Mouse (Mus musculus): ENCODE data around the gene Tnf. TPM values are rescaled to one million over a fixed set of nuclear protein-coding genes. Genes with fewer than 3 reads are reported as not detected.

The Tnf gene
- polyA plus RNA-seq, 1 experiment from 2014 or later, result 0.32 TPM

DNA sequence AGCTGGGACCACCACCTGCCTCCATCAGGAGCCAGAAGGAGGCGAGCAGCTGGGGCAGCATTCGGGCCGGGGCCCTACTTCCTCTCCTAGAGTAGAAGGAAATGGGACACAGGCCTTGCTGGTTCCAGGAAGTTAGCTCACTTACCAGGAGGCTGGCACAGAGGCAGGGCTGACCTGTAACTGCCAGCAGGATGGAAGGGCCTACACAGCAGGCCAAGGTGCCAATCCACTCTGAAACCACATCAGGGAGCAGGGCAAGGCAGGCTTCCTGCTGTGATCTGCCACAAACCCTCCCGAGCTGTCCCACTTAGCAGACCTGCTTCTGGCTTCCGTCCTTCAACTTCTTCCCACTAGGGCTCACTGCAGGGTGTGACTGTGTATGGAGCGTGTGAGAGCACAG, 20.5 kb upstream of the Tnf start:
- Histone ChIP-seq H3K4me1 (replicated peaks; ENCODE audit: control insufficient read depth, insufficient read depth) (no peaks in the 10 kb centered on the region), H3K27ac (replicated peaks) (peak overlapping the region; percentile 40; the same call in 1 of the 2 replicates), H3K9ac (ENCODE audit: low read length) (no peak overlapping the region), H3K36me3 (ENCODE audit: control insufficient read depth, insufficient read depth, low read length) (no peaks in the 10 kb centered on the region; the same call in 1 of the 2 replicates), H3K9me3 (ENCODE audit: control insufficient read depth, low read length) (no peaks in the 10 kb centered on the region), H3K27me3 (ENCODE audit: control insufficient read depth, insufficient read depth, low read length) (no peaks in the 10 kb centered on the region), H3K4me3 (ENCODE audit: low read depth, low read length) (no peak overlapping the region), H3K4me2 (replicated peaks; ENCODE audit: low read depth) (no peak overlapping the region)
- DNase-seq (ENCODE audit: low spot score), result no peak
- ATAC-seq (ENCODE audit: low FRiP score, low TSS enrichment), result no peak
- TF ChIP-seq EP300 (optimal IDR thresholded peaks at IDR 0.05) (no peak), CTCF (IDR thresholded peaks at IDR 0.05; ENCODE audit: low read depth) (no peak)
- whole genome bisulfite sequencing, result 58% methylated on average over 6 of the region's 6 CpGs

DNA sequence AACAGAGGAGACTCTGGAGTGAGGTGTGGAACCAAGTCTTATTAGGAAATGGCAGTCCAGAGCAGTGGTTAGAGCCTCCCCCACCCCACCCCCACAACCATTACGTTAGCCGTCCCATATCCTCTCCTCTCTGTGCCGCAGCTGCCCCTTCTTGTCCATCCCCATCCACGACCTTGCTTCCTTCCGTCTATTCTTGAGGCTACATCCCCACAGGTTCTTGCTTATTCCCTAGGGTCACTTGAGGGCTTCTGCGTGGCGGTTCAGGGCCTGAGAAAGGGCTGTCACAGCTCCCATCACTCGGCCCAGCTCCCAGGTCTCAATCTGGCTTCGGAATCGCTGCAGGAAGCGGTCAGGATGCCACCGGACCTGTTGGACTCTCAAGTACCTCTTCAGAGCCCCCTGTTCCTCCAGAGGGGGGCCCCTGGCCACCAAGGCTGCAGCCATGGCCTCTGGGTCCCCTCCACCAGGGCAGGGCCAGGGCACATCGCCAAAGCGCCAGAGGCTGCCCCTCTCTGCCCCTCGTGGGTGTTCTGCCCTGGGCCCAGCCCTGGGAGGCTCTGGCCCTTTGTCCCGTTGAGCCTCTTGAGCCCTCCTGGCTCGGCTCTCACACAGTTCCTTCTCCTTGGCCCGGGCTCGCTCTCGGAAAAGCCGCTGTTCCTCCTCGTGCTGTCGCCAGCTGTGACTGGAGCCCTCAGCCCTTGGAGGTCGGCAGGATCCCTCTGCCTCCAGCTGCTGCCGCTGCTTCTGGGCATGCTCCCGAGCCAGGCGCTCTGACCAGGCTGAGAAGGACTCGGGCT, 18.5 kb upstream of the Tnf start, which contains the start of gene Gm16181:
Gene Gm16181 (plus strand): TSS at position 679 of the 797 bp plus-strand sequence.
- no peaks in the 10 kb centered on the region for H3K9me3 ChIP-seq (ENCODE audit: control insufficient read depth, low read length)
- H3K27ac ChIP-seq (replicated peaks), result peak within 1 kb of the TSS; percentile 71
- H3K4me1 ChIP-seq (replicated peaks; ENCODE audit: control insufficient read depth, insufficient read depth), result no peaks in the 10 kb centered on the region
- ATAC-seq (ENCODE audit: low FRiP score, low TSS enrichment) (no peak; the same call in 1 of the 2 replicates), DNase-seq (ENCODE audit: low spot score) (no peak)
- H3K36me3 ChIP-seq (ENCODE audit: control insufficient read depth, insufficient read depth, low read length), result no peaks in the 10 kb centered on the region; the same call in 1 of the 2 replicates
- H3K4me3 ChIP-seq (ENCODE audit: low read depth, low read length), result no peak within 1 kb of the TSS
- H3K9ac ChIP-seq (ENCODE audit: low read length), result 0 out of 2 replicates have a peak within 1 kb of the TSS, but pooled peaks have one; percentile 8
- WGBS, result 65% methylated on average over 28 of the region's 28 CpGs
- H3K4me2 ChIP-seq (replicated peaks; ENCODE audit: low read depth), result no peak within 1 kb of the TSS
- no peak for TF ChIP-seq CTCF (IDR thresholded peaks at IDR 0.05; ENCODE audit: low read depth)
- TF ChIP-seq EP300 (optimal IDR thresholded peaks at IDR 0.05), result no peak
- no peaks in the 10 kb centered on the region for H3K27me3 ChIP-seq (ENCODE audit: control insufficient read depth, insufficient read depth, low read length)

DNA sequence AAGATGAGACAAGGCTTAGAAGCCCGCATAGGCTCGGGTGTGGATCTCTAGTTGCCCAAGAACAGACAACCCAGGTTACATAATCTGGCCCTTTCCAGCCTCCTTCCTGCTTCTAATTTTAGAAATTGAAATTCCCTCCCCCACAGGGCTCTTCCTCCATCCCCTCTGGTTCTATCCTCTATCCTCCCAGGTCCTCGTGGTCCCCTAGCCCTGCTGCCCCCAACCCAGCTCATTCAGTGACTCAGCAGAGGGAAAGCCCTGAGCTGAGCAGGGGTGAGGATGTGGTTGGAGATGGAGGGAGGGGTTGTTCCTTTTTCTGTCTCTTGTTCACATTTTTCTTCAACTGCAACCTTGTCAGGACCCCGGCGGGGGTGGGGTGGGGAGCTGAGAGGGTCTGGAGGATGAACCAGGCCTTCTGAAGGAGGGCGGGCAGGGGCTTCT, 17.8 kb upstream of the Tnf start:
- H3K27ac ChIP-seq (replicated peaks), result no peak overlapping the region
- ATAC-seq (ENCODE audit: low FRiP score, low TSS enrichment), result no peak
- H3K36me3 ChIP-seq (ENCODE audit: control insufficient read depth, insufficient read depth, low read length), result no peaks in the 10 kb centered on the region
- H3K4me3 ChIP-seq (ENCODE audit: low read depth, low read length), result no peak overlapping the region
- no peaks in the 10 kb centered on the region for H3K9me3 ChIP-seq (ENCODE audit: control insufficient read depth, low read length)
- no peak for DNase-seq (ENCODE audit: low spot score)
- H3K4me2 ChIP-seq (replicated peaks; ENCODE audit: low read depth), result no peak overlapping the region
- no peaks in the 10 kb centered on the region for H3K4me1 ChIP-seq (replicated peaks; ENCODE audit: control insufficient read depth, insufficient read depth)
- H3K27me3 ChIP-seq (ENCODE audit: control insufficient read depth, insufficient read depth, low read length), result no peaks in the 10 kb centered on the region
- no peak overlapping the region for H3K9ac ChIP-seq (ENCODE audit: low read length)
- WGBS, result 62% methylated on average over 6 of the region's 6 CpGs
- TF ChIP-seq CTCF (IDR thresholded peaks at IDR 0.05; ENCODE audit: low read depth) (no peak), EP300 (optimal IDR thresholded peaks at IDR 0.05) (no peak)

DNA sequence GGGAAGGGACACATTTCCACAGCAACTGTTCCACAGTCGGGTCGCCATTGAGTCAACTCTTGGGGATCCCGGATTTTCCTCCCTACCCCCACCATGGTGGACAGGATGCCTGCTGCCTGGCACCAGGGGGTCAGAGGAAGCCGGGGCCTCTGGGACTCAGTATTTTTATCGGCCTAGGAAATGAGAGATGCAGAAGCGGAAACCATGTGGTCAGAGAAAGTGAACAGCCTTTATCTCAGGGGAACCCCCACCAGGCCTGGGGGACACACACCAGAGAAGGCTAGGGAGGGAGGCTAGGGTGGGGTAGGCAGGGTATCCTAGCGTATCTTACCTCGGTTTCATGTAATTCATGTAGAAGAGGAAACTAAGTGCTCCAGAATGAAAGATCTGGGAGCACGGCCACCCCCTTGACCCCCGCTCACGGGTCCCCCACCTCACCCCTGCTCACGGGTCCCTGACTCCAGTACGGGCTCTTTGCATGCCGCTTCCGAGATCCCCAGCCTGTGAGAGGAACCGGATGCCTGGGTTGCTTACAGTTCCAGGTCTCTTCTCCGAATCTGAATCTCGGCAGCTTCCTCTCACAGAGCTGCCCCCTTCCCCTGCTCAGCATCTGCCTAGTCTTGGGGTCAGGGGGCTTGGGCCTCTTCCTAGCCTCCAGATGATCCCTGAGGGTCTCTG, 16.8 kb upstream of the Tnf start:
- WGBS, result 77% methylated on average over 18 of the region's 18 CpGs
- ATAC-seq (ENCODE audit: low FRiP score, low TSS enrichment) (no peak; the same call in 1 of the 2 replicates), DNase-seq (ENCODE audit: low spot score) (no peak)
- Histone ChIP-seq H3K27me3 (ENCODE audit: control insufficient read depth, insufficient read depth, low read length) (no peaks in the 10 kb centered on the region), H3K4me2 (replicated peaks; ENCODE audit: low read depth) (no peak overlapping the region), H3K9ac (ENCODE audit: low read length) (no peak overlapping the region), H3K27ac (replicated peaks) (no peak overlapping the region), H3K4me1 (replicated peaks; ENCODE audit: control insufficient read depth, insufficient read depth) (no peaks in the 10 kb centered on the region), H3K4me3 (ENCODE audit: low read depth, low read length) (no peak overlapping the region), H3K9me3 (ENCODE audit: control insufficient read depth, low read length) (no peaks in the 10 kb centered on the region), H3K36me3 (ENCODE audit: control insufficient read depth, insufficient read depth, low read length) (no peaks in the 10 kb centered on the region)
- TF ChIP-seq CTCF (IDR thresholded peaks at IDR 0.05; ENCODE audit: low read depth), result no peak
- TF ChIP-seq EP300 (optimal IDR thresholded peaks at IDR 0.05), result no peak

DNA sequence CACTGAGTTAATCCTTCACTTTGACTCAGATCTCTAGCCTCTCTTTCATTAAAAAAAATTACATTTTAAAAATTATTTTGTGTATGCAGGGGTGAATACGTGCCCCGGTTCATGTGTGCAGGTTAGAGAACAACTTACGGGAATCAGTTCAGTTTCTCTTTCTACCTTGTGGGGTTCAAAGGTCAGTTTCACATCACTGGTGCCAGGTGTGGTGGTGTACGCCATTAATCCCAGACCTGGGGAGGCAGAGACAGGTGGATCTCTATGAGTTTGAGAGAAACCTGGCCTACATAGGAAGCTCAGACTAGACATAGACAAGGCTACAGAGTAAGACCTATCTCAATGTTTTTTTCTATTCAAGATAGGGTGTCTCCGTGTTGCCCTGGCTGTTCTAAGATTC, 11.3 kb upstream of the Tnf start:
- 90% methylated on average over 5 of the region's 5 CpGs for WGBS
- Histone ChIP-seq H3K27me3 (ENCODE audit: control insufficient read depth, insufficient read depth, low read length) (no peaks in the 10 kb centered on the region), H3K9me3 (ENCODE audit: control insufficient read depth, low read length) (no peaks in the 10 kb centered on the region), H3K36me3 (ENCODE audit: control insufficient read depth, insufficient read depth, low read length) (no peaks in the 10 kb centered on the region), H3K4me2 (replicated peaks; ENCODE audit: low read depth) (no peak overlapping the region), H3K4me1 (replicated peaks; ENCODE audit: control insufficient read depth, insufficient read depth) (no peaks in the 10 kb centered on the region), H3K4me3 (ENCODE audit: low read depth, low read length) (no peak overlapping the region), H3K27ac (replicated peaks) (no peak overlapping the region), H3K9ac (ENCODE audit: low read length) (no peak overlapping the region)
- no peak for TF ChIP-seq CTCF (IDR thresholded peaks at IDR 0.05; ENCODE audit: low read depth)
- TF ChIP-seq EP300 (optimal IDR thresholded peaks at IDR 0.05), result no peak
- ATAC-seq (ENCODE audit: low FRiP score, low TSS enrichment), result no peak
- no peak for DNase-seq (ENCODE audit: low spot score)

DNA sequence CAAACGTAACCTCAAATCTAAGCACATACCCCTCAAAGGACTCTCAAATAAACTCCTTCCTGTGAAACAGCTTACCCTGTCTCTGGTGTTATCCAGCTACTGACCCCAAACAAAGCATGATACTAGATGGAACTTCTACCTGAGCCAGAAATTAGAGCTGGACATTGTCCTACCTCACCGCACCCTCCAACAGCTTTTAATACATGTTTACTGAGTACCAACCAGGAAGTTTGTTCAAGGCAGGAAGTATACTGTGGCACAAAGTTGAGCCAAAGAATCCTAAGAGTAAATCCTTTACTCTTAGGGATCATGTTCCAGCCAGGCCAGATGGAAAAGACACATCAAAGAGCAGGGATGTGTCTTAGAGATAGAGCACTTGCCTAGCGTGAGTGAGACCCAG, 8.8 kb upstream of the Tnf start:
- H3K27ac ChIP-seq (replicated peaks), result peak overlapping the region; percentile 66
- H3K4me2 ChIP-seq (replicated peaks; ENCODE audit: low read depth), result no peak overlapping the region
- no peaks in the 10 kb centered on the region for H3K27me3 ChIP-seq (ENCODE audit: control insufficient read depth, insufficient read depth, low read length)
- no peaks in the 10 kb centered on the region for H3K9me3 ChIP-seq (ENCODE audit: control insufficient read depth, low read length)
- ATAC-seq (ENCODE audit: low FRiP score, low TSS enrichment), result peak; percentile 88
- H3K4me1 ChIP-seq (replicated peaks; ENCODE audit: control insufficient read depth, insufficient read depth), result no peaks in the 10 kb centered on the region
- H3K4me3 ChIP-seq (ENCODE audit: low read depth, low read length), result no peak overlapping the region
- no peaks in the 10 kb centered on the region for H3K36me3 ChIP-seq (ENCODE audit: control insufficient read depth, insufficient read depth, low read length)
- 40% methylated on average over 3 of the region's 3 CpGs for WGBS
- H3K9ac ChIP-seq (ENCODE audit: low read length), result no peak overlapping the region
- no peak for DNase-seq (ENCODE audit: low spot score)
- TF ChIP-seq CTCF (IDR thresholded peaks at IDR 0.05; ENCODE audit: low read depth) (no peak), EP300 (optimal IDR thresholded peaks at IDR 0.05) (no peak)
